Mouse (Mus musculus) T-helper 1 cell (primary cell): ENCODE results near the gene Spats1.

Experiments
- in situ Hi-C: fragments of 300-600 bp; cut with MboI, MseI; formaldehyde crosslinking; loops from one replicate; pipeline ENCODE4 v1.15.1; 2025; ENCODE audit warnings: high pct_unique_total_duplicates

Spats1 gene

GRCm38 (mm10) chr17:45474669-45475465, at the start of gene Spats1:
TSS of gene Spats1 (minus strand) at chr17:45475415.
- in situ Hi-C loops: loop anchor here (5.0 kb wide), 1 partner anchor 77 kb away; no protein-coding TSS in a partner anchor

- in situ Hi-C loops: no loop called here
Observed at GRCm38 (mm10) chr17:45524961-45525360, 49.7 kb upstream of the Spats1 start.

- in situ Hi-C loops: no loop called here
Observed at GRCm38 (mm10) chr17:45523263-45523662, 48.0 kb upstream of the Spats1 start, which contains the start of gene Tcte1. TSS of gene Tcte1 (plus strand) at chr17:45523434.

- in situ Hi-C loops: no loop called here
Observed at GRCm38 (mm10) chr17:45520136-45520535, 44.9 kb upstream of the Spats1 start.

GRCm38 (mm10) chr17:45518766-45519475, 43.7 kb upstream of the Spats1 start:
- in situ Hi-C loops: no loop called here

- in situ Hi-C loops: no loop called here
Observed at GRCm38 (mm10) chr17:45517549-45518215, 42.5 kb upstream of the Spats1 start.

- in situ Hi-C loops: no loop called here
Observed at GRCm38 (mm10) chr17:45517135-45517534, 41.9 kb upstream of the Spats1 start.

- in situ Hi-C loops: no loop called here
Observed at GRCm38 (mm10) chr17:45516488-45516887, 41.3 kb upstream of the Spats1 start.

GRCm38 (mm10) chr17:45515806-45516205, 40.6 kb upstream of the Spats1 start:
- in situ Hi-C loops: no loop called here

GRCm38 (mm10) chr17:45515204-45515726, 40.0 kb upstream of the Spats1 start:
- in situ Hi-C loops: no loop called here

GRCm38 (mm10) chr17:45511757-45512156, 36.5 kb upstream of the Spats1 start:
- in situ Hi-C loops: no loop called here

- in situ Hi-C loops: no loop called here
Observed at GRCm38 (mm10) chr17:45510871-45511270, 35.7 kb upstream of the Spats1 start.

- in situ Hi-C loops: no loop called here
Observed at GRCm38 (mm10) chr17:45506700-45507189, 31.5 kb upstream of the Spats1 start, which contains the start of gene Aars2. TSS of gene Aars2 (plus strand) at chr17:45506841.

GRCm38 (mm10) chr17:45505941-45506465, 30.8 kb upstream of the Spats1 start:
- in situ Hi-C loops: no loop called here

GRCm38 (mm10) chr17:45503301-45503973, 28.2 kb upstream of the Spats1 start:
- in situ Hi-C loops: no loop called here

GRCm38 (mm10) chr17:45502324-45502723, 27.1 kb upstream of the Spats1 start:
- in situ Hi-C loops: no loop called here

- in situ Hi-C loops: no loop called here
Observed at GRCm38 (mm10) chr17:45500981-45501380, 25.8 kb upstream of the Spats1 start.

- in situ Hi-C loops: no loop called here
Observed at GRCm38 (mm10) chr17:45499516-45499915, 24.3 kb upstream of the Spats1 start.

- in situ Hi-C loops: no loop called here
Observed at GRCm38 (mm10) chr17:45498397-45498796, 23.2 kb upstream of the Spats1 start.

GRCm38 (mm10) chr17:45495398-45495797, 20.2 kb upstream of the Spats1 start:
- in situ Hi-C loops: no loop called here
